Mouse (Mus musculus) testis, adult 2 months (tissue): ENCODE measurements around the gene Fau. TPM values are rescaled to one million over a fixed set of nuclear protein-coding genes. Genes with fewer than 3 reads are reported as not detected.
A peak's percentile ranks its signal among the peaks of the same experiment; 100 is the strongest.

Source experiments
- H3K27ac ChIP-seq: fragments of 200-500 bp; 2 replicates; pipeline ENCODE4 v1.5.1; 2012; ENCODE audit warnings: low read depth, low read length; ENCODE audit not compliant: control insufficient read depth, insufficient read depth
- H3K27me3 ChIP-seq: fragments of 200-500 bp; 2 replicates; pipeline ENCODE4 v1.6.1; 2012; ENCODE audit warnings: mild to moderate bottlenecking, low read length, moderate library complexity; ENCODE audit not compliant: control insufficient read depth, insufficient read depth
- H3K36me3 ChIP-seq: fragments of 200-500 bp; 2 replicates; pipeline ENCODE4 v1.6.1; 2012; ENCODE audit warnings: mild to moderate bottlenecking, low read length; ENCODE audit not compliant: control insufficient read depth, insufficient read depth
- H3K4me1 ChIP-seq: fragments of 200-500 bp; 2 replicates; pipeline ENCODE4 v1.6.1; 2012; ENCODE audit warnings: low read length; ENCODE audit not compliant: control insufficient read depth, insufficient read depth
- H3K4me3 ChIP-seq: fragments of 200-500 bp; 2 replicates; pipeline ENCODE4 v1.5.1; 2012; ENCODE audit warnings: low read depth, mild to moderate bottlenecking, low read length, moderate library complexity, mixed read lengths; ENCODE audit not compliant: control insufficient read depth
- CTCF ChIP-seq: fragments of 200-500 bp; IDR thresholded peaks from 2 replicates; pipeline ENCODE4 v1.5.1; 2012; ENCODE audit warnings: low read depth, mild to moderate bottlenecking, inconsistent platforms, low read length, moderate library complexity; ENCODE audit not compliant: control insufficient read depth, insufficient read depth, insufficient replicate concordance
- POLR2A ChIP-seq: fragments of 200-500 bp; IDR thresholded peaks from 2 replicates; pipeline ENCODE4 v1.6.1; 2012; ENCODE audit warnings: low read depth, mild to moderate bottlenecking, inconsistent platforms, low read length, moderate library complexity; ENCODE audit not compliant: control insufficient read depth
- polyA plus RNA-seq: library from polyadenylated mRNA; depleted of rRNA; stranded (reverse); fragments of >200 nt; gene quantifications from 2 replicates; pipeline ENCODE4 v1.2.3, GENCODE M21; 2012; rRNA removed

Gene Fau
- polyA plus RNA-seq, 1 experiment, result 605 TPM

DNA sequence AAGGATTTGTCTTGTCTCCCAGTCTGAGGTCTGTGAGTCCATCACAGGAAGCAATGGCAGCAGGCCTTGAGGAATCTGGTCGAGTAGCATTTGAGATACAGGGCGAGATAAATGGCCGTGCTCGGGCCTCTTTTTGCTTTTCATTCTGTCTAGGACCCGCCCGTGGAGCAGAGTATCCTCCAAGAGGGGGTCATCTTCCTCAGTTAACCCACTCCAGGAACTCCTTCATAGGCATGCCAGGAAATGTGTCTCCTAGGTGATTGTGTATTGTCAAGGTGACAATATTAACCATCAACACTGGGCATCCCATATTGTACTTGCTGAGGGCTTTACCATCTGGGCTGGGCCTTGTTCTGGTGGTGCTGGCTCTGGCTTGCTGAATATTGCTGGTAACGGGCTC lies 36.5 kb downstream of the Fau start, which contains the start of gene AC131692.1:
Gene AC131692.1 (plus strand): TSS at position 301 of the 400 bp plus-strand sequence.
- H3K27me3 ChIP-seq, result no peaks in the 10 kb centered on the region
- peak within 1 kb of the TSS; percentile 79 for H3K4me3 ChIP-seq
- H3K36me3 ChIP-seq, result peaks cover 6% of the 10 kb centered on the region
- no peaks in the 10 kb centered on the region for H3K4me1 ChIP-seq
- no peak for TF ChIP-seq CTCF
- no peak for TF ChIP-seq POLR2A
- peak within 1 kb of the TSS; percentile 3; the same call in 1 of the 2 replicates for H3K27ac ChIP-seq

DNA sequence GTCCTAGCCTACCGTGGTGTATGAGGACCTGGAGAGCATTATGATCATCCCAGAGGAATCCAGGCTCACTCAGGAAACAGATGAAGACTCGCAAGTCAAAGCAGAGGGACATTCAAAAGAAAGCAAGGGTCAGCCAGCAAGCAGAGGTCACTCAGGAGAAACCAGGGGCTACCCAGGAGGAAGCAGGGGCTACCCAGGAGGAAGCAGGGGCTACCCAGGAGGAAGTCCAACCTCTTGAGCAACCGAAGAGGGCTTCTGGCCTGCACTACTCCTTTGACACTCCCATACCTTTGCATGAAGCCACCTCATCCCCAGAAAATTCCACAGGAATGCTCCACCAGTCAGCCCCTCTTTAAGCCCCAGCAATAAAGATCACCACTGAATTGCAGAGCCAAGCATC lies 40.2 kb downstream of the Fau start:
- TF ChIP-seq POLR2A (no peak), CTCF (no peak)
- Histone ChIP-seq H3K4me3 (no peak overlapping the region), H3K4me1 (no peaks in the 10 kb centered on the region), H3K27ac (no peak overlapping the region), H3K27me3 (no peaks in the 10 kb centered on the region), H3K36me3 (peaks cover 3% of the 10 kb centered on the region; the same call in 1 of the 2 replicates)

DNA sequence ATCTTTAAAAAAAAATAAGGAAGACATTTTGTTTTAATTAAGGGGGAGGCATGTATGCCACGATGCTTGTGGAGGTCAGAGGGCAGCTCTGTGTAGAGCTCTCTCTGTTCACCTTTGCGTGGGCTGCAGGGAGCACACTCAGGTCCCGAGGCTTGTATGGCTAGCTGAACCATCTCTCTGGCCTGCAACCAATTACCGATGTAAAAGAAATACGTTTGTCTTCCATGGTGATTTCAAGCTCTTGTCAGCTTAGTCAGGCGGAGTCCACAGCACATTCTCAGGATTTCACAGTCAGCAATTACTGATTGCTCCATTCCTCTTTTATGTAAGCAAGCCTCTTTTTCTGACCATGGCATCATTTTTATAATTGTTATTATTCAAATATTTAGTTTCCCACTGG lies 43.5 kb downstream of the Fau start:
- H3K27me3 ChIP-seq, result no peaks in the 10 kb centered on the region
- H3K4me1 ChIP-seq, result peaks cover under 1% of the 10 kb centered on the region
- H3K27ac ChIP-seq, result no peak overlapping the region
- no peak for TF ChIP-seq POLR2A
- TF ChIP-seq CTCF, result no peak
- peaks cover 3% of the 10 kb centered on the region; the same call in 1 of the 2 replicates for H3K36me3 ChIP-seq
- H3K4me3 ChIP-seq, result no peak overlapping the region

DNA sequence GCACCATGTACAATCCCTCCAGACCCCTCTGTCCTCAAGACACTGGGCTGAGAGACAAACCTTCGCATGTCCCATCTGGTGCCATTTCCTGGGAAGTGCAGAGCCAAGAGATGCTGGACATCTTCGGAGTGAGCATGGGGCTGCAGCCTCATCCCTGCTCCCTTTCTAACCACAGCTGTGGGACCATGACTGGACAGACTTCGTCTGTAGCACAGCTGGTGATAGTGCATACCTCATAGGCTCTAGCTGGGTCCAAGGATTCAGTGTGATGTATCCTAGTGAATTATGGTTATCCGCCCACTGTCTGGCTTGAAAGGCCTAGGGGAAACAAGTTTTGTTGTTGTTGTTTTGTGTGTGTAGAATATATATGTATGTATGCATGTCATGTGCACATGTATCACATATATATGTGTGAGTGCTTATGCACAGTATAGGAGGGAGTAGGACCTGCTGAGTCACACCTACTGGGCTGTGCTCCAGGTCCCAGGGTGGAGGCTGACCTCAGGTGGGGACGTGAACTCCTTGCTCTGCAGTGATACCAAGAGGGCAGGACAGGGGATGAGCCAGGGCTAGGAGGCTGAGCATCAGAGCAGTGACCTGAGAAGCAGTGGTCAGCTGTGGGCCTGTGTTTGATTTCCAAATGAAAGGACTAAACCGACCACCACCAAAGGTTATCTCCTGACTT lies 44.7 kb downstream of the Fau start:
- H3K4me3 ChIP-seq, result no peak overlapping the region
- peaks cover 3% of the 10 kb centered on the region for H3K4me1 ChIP-seq
- H3K27me3 ChIP-seq, result no peaks in the 10 kb centered on the region
- TF ChIP-seq POLR2A (no peak), CTCF (no peak)
- peaks cover 3% of the 10 kb centered on the region; the same call in 1 of the 2 replicates for H3K36me3 ChIP-seq
- H3K27ac ChIP-seq, result no peak overlapping the region

DNA sequence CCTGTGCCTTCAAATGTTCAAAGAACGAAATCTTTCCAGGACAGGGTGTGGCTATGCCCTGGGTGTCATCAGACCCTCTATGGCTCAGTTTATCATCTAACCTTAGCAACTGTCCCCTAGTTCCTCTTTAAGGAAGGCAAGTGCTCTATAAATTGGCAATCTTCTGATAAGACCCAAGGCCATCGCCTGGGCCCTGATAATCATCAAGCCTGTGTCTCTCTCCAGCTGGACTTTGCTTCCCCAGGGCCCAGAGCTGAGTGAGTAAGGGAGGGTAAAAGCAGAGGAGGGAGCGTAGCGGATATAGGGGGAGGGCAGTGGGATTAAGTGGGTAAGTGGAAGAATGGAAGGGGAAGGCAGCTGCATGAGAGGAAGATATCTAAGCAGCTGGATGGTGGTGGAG lies 46.8 kb downstream of the Fau start:
- Histone ChIP-seq H3K27ac (no peak overlapping the region), H3K4me3 (no peak overlapping the region), H3K36me3 (no peaks in the 10 kb centered on the region), H3K27me3 (no peaks in the 10 kb centered on the region), H3K4me1 (peaks cover 3% of the 10 kb centered on the region)
- no peak for TF ChIP-seq POLR2A
- no peak for TF ChIP-seq CTCF

DNA sequence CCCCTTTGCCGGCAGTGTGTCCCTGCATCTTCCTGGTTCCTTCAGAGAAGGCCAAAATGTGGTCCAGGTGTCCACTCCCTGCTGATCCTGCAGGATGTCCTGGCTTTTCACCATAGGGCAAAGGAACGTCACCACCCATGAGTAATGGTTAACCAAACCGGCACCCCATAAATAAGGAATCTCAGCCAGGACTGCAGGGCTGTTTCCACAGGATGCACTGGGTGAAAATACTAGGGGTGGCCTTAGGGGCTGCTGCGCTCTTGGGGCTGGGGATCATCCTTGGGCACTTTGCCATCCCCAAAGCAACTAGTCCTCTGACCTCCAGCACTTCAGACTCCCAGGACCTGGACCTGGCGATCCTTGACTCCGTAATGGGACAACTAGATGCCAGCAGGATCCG lies 47.9 kb downstream of the Fau start, which contains the start of gene Naaladl1:
Gene Naaladl1 (plus strand): TSS at position 197 of the 400 bp plus-strand sequence.
- H3K36me3 ChIP-seq, result no peaks in the 10 kb centered on the region
- H3K4me1 ChIP-seq, result peaks cover 3% of the 10 kb centered on the region
- H3K27ac ChIP-seq, result no peak within 1 kb of the TSS
- TF ChIP-seq POLR2A (no peak), CTCF (no peak)
- H3K4me3 ChIP-seq, result no peak within 1 kb of the TSS
- no peaks in the 10 kb centered on the region for H3K27me3 ChIP-seq

Other genes starting within 250 kb of the Fau start
- gene Frmd8, start 182.6 kb upstream of the Fau start, polyA plus RNA-seq, result 25.3 and 28.1 TPM in 2 replicates
- 20.1 and 26.1 TPM in 2 replicates for gene Slc25a45, start 180.0 kb upstream of the Fau start, polyA plus RNA-seq
- 0.84 and 0.94 TPM in 2 replicates for gene Tigd3, start 163.7 kb upstream of the Fau start, polyA plus RNA-seq
- 63.6 and 69.2 TPM in 2 replicates for gene Dpf2, start 144.8 kb upstream of the Fau start, polyA plus RNA-seq
- 0.89 and 0.90 TPM in 2 replicates for gene Cdc42ep2, start 133.0 kb upstream of the Fau start, polyA plus RNA-seq
- gene Pola2, start 93.6 kb upstream of the Fau start, polyA plus RNA-seq, result 31.4 and 32.0 TPM in 2 replicates
- gene Slc22a20, start 71.7 kb upstream of the Fau start, polyA plus RNA-seq, result 0.06 TPM in 1 of 2 replicates, not detected in the other
- 2.5 and 3.4 TPM in 2 replicates for gene Capn1, start 41.9 kb upstream of the Fau start, polyA plus RNA-seq
- 30.5 and 33.3 TPM in 2 replicates for gene Syvn1, start 11.3 kb upstream of the Fau start, polyA plus RNA-seq
- 9.5 and 9.8 TPM in 2 replicates for gene Mrpl49, start 59 bp upstream of the Fau start, polyA plus RNA-seq
- gene Znhit2, start 3.3 kb downstream of the Fau start, polyA plus RNA-seq, result 742 and 891 TPM in 2 replicates
- gene Tm7sf2, start 10.5 kb downstream of the Fau start, polyA plus RNA-seq, result 26.0 and 26.5 TPM in 2 replicates
- gene Vps51, start 19.4 kb downstream of the Fau start, polyA plus RNA-seq, result 48.4 and 52.1 TPM in 2 replicates
- 190 and 219 TPM in 2 replicates for gene Tmem262, start 22.2 kb downstream of the Fau start, polyA plus RNA-seq
- 3.5 and 5.6 TPM in 2 replicates for gene Gm28374, start 24.4 kb downstream of the Fau start, polyA plus RNA-seq
- gene Zfpl1, start 27.1 kb downstream of the Fau start, polyA plus RNA-seq, result 61.1 and 70.2 TPM in 2 replicates
- 20.9 and 22.0 TPM in 2 replicates for gene Cdca5, start 27.1 kb downstream of the Fau start, polyA plus RNA-seq
- gene AC131692.1, start 36.6 kb downstream of the Fau start, polyA plus RNA-seq, result 78.6 and 90.7 TPM in 2 replicates
- gene Naaladl1, start 47.9 kb downstream of the Fau start, polyA plus RNA-seq, result 4.0 TPM in 2 replicates
- 22.3 and 26.8 TPM in 2 replicates for gene Sac3d1, start 60.8 kb downstream of the Fau start, polyA plus RNA-seq
- 13.7 and 15.7 TPM in 2 replicates for gene Snx15, start 70.5 kb downstream of the Fau start, polyA plus RNA-seq
- gene Batf2, start 83.1 kb downstream of the Fau start, polyA plus RNA-seq, result 0.83 and 1.1 TPM in 2 replicates
- 61.5 and 65.5 TPM in 2 replicates for gene Arl2, start 83.7 kb downstream of the Fau start, polyA plus RNA-seq
- 19.0 and 20.7 TPM in 2 replicates for gene Majin, start 126.5 kb downstream of the Fau start, polyA plus RNA-seq
- 3.8 and 4.3 TPM in 2 replicates for gene Gpha2, start 168.5 kb downstream of the Fau start, polyA plus RNA-seq
- 4.6 TPM in 2 replicates for gene Ppp2r5b, start 178.0 kb downstream of the Fau start, polyA plus RNA-seq
- 40.2 and 40.5 TPM in 2 replicates for gene Atg2a, start 183.8 kb downstream of the Fau start, polyA plus RNA-seq
- gene Ehd1, start 218.9 kb downstream of the Fau start, polyA plus RNA-seq, result 521 and 642 TPM in 2 replicates
- 5.3 and 5.4 TPM in 2 replicates for gene Cdc42bpg, start 248.6 kb downstream of the Fau start, polyA plus RNA-seq